Mouse (Mus musculus): ENCODE measurements around the gene 4933417A18Rik.
"Not testable (repeated sequence)": the region's sequence is repeated elsewhere in the genome, so short reads cannot be mapped to it uniquely, and the experiment has no call there.

4933417A18Rik gene

DNA sequence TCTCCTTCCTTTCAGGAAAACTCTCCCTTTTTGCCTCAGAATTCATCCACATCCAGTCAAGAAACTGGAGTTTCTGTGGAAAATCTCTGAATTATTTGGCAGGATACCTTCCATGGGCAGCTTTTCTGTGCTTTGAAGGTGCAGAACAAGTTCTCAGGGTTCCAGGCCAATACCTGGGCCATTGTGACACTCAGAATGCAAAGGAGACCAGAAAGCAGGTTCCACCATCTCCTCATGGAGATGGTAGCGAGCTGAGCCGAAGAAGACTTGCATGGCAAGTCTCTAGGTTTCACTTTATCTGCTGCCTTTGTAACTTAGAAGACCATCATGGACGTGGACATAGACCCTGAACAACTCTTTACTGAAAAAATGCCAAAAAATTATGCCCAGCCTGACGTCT, at the start of gene 4933417A18Rik, which contains the start of gene Fam217a:
TSS of gene 4933417A18Rik (plus strand) at position 200 of the 400 bp plus-strand sequence.
TSS of gene Fam217a (minus strand) at position 101 of the 400 bp plus-strand sequence.
- DNase-seq (ENCODE audit: low spot score in 2 of 2), result no peak

DNA sequence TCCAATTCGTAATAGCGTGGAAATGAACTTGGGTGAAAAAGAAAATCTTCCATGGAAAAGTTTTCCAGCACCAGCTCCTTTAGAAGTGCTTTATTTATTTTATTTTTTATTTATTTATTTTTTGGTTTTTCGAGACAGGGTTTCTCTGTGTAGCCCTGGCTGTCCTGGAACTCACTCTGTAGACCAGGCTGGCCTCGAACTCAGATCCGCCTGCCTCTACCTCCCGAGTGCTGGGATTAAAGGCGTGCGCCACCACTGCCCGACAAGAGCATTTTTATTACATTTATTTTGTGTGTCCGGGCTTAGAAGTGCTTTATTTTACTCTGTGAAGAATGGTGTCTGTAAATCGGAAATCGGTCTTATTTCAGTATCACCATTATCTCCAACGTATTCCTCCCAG, 49.5 kb upstream of the 4933417A18Rik start:
- DNase-seq (ENCODE audit: low spot score in 2 of 2), result peak in 1 of 2 experiments; percentile 15

DNA sequence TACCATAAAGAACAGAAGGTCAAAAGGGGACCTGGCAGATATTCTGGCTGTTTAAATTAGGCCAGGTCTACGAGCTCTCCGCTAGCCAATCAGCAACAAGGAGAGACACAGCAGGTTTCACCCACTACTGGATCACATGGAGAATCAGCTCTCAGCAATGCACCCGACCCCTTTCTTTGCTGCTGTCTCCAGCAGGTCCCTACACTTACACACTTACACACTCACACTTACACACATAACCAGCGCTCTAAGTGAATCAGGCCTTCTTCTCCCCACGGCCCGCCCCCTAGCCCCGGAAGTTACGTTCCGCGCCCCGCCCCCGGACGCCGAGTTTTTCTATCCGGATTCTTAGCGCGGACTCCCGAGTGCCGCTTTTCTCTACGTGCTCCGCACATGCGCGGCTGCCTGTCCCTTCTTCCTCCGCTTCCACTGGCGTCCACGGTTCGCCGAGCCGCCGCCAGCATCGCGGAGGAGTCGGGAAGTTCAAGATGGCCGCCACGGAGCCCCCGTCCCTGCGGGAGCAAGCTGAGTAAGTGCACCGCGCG, 49.0 kb upstream of the 4933417A18Rik start, which contains the start of gene Prpf4b:
TSS of gene Prpf4b (plus strand) at position 137 of the 545 bp plus-strand sequence.
- peak; percentile 87 to 93 for DNase-seq (ENCODE audit: low spot score in 2 of 2)

DNA sequence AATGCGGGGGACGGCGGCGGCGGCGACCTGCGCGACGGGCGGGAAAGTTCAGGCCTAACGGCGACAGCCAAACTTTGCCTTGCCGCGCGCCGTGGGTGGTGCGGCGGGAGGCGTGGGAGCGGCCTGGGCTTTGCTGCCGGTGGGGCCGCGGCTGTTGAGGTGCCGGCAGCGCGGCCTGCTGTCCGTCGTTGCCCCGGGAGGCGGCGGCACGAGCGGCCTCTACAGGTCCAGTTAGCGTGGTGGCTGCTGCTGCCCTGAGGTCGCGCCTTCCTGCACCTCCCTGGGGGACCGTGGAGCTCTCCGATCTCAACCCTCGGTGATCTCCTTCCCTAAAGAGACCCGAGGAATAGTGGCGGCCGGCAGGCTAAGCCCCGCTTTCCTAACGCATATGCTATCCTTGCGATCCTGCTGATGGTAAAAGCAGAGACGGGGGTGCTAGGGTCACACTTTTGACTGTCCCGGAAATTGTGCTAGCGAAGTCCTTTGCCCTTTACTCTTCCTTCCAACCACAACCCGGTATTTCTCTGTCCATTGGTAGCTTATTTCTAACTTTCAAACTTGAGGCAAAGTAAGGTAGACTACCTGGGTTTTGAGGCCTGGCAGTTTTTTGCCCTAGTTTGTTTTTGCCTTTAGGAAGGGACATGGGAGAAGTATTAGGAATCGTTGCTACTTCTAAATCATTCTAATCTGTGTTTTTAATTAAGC, 48.3 kb upstream of the 4933417A18Rik start:
- DNase-seq (ENCODE audit: low spot score in 2 of 2), result no peak

DNA sequence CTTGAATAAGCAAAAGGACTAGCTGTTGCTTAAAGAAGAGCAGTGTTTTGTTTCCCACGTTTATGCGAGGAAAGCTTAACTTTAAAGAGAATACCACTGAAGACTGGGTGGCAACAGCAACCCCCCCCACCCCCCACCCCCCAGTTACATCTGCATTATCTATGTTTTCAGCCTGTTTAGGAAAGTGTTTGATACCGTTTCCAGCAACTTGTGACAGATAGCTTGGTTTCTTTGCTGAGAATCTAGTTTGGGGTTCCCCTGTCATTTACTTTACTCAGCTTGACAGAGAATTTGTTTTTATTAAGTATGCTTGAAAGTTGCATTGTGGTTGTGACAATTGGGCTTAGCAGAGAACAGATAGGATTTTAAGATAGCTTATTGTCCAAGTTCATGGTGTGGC, 47.7 kb upstream of the 4933417A18Rik start:
- no peak for DNase-seq (ENCODE audit: low spot score in 2 of 2)

DNA sequence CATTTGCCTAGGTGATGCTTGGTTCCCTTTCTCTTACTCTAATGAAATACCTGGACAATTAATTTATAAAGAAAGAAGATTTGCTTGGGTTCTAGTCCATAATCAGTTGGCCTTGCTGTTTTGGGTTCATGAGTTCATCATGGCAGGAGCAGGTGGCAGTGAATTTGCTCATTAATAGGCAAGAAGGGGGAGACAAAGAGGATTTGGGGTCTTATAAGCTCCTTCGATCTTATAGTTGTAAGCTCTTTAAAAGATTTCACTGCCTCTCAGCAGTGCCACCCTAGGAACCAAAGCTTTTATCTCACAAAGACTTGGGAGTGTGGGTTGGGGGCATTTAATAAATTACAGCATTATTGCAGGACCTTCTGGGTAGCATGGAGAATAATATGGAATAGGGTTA, 31.3 kb upstream of the 4933417A18Rik start:
- no peak for DNase-seq (ENCODE audit: low spot score in 2 of 2)

DNA sequence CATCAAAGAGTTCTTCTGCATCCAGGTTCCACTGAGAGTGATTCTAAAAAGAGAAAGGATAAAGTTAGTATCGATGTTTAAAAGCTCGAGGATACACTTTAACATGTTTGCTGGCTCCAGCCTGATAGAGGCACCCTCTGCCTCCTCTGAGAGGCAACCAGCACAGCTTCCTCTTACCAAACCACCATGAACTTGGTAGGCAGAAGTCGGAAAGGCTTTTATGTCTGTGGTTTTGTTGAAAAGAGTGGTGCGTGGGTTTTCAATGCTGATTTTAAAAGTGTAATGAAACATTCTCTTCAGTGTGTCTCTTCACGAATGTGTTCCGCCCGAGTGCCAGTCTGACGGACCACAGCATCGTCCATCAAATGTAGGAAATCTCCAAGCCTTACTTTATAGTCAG, 9.6 kb upstream of the 4933417A18Rik start:
- no peak for DNase-seq (ENCODE audit: low spot score in 2 of 2)

DNA sequence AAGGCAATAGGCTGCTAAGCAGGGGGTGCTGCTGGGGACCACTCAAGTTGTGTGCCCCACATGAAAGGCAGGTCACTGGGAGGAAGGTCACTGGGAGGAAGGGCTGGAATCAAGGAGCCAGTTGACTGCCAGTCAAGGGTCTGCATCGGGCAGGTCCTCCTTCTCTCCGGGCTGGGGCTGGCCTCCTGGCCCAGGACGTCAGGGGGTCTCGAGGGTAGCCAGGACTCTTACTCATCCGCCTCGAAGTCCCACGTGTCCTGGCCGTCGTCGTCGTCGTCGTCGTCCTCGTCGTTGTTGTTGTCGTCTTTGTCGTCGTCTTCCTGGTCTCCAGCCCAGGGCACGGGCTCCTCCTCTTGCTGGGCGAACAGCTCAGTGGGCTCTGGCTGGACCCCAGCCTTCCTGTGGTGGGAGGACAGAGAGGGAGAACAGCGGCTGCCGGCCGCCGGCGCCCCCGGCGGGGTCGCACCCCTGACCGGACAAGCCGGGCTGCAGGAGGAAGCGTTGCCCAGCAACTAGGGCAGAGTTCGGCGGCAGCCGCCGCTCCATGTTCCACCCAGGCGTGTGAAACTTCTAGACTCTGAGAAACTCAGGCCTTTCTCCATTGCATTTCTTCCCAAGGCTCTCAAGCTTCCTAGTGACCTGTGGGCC, 7.6 kb upstream of the 4933417A18Rik start:
- DNase-seq (ENCODE audit: low spot score in 2 of 2), result no peak

DNA sequence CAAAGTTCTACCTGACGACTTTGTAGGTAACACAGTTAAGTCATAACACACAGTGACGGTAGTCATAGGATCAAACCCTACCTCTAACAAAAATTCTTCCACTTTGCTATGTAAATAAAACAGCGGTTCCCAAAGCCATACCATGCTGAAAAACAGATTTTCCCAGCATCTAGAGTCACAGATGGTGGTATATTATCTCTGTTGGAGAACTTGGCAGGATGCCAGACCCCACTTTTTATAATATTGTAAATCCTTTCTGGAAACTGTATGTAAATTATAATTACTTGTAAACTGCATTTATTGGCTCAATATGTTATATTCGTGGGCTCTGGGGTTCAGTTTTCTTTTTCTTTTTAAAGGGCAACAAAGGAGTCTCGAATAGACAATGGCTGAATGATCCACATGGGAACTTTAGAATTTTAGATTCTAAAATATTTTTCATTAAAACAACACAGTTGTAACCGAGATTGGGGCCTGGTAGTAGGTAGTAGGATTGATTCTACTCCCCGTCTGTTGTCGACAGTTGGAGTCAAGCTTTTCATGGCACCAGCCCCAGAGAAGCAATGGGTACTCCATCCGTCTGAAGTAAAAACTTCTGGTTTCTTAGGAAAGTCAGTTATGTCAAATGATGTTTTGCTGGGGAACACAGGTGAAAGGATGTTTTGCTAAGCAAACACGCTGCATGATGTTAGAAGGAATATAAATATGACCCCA, 10.9 kb downstream of the 4933417A18Rik start:
- no peak for DNase-seq (ENCODE audit: low spot score in 2 of 2)

DNA sequence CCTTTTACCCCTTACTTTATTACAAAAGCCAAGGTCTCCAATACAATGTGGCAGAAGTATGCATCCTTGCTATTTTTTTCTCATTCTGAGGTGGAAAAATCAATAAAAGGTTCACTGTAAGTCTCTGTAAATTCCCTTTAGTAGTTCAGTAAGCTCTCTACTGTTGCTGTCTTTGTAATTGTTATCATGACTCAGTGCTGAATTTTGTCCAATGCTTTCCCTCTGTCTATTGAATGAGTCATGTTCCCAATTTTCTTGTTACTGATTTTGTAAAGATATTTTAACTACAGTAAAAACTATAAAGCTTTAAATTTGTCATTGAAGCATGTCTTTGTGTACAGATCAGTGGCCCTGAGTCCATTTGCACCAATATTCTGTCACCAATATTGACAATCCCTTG, 18.2 kb downstream of the 4933417A18Rik start:
- DNase-seq (ENCODE audit: low spot score in 2 of 2), result no peak

DNA sequence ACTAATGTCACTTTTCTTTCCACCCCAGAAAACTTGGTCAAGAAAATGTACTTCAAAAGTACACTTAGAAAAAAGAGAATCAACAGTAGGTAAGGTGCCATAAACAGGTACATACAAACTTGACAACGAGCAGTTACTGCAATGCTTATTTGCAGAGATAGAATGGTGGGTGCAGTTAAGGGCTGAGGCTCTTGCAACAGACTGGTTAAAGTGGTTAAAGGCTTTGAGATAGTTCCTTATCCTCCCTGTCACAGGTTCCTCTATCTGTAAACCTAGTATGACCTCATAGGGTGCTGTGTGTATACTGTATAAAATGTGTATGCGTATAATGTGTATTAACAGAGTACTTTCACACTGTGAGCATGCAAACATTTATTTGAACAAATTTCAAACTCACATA, 27.2 kb downstream of the 4933417A18Rik start:
- not testable (repeated sequence) for DNase-seq (ENCODE audit: low spot score in 2 of 2)

DNA sequence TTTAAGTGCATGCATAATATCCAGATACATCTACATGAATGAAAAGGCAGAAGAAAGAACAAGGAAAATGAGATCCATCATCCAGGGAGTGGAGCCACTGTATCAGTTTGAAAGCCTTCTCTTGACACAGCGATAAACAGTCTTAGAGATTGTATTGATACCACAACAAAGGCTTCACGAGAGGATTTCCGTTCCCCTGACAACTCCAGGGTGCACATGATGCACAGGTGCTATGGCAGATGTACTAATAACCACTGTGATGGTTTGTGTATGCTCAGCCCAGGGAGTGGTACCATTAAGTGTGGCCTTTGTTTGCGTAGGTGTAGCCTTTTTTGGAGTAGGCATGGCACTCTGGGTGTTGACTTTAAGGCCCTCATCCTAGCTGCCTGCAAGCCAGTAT, 32.7 kb downstream of the 4933417A18Rik start:
- DNase-seq (ENCODE audit: low spot score in 2 of 2), result no peak

DNA sequence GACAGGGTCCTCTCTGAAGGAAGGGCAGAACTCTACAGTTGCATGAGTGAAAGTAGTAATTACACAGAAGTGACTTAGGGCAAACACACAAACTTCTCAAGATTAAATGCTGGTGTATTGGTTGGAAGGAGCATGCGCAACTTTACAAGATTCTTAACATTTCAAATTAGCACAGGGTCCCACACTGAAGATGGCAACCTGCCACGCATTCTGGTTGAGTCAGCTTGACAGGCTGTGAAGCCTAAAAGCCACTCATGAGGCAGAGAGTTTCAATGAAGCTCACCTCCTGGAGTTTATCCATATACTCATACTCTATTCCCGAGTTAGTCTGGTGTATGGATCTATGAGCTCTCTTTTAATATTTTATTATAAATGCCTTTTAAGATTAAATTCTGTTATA, 33.9 kb downstream of the 4933417A18Rik start:
- DNase-seq (ENCODE audit: low spot score in 2 of 2), result not testable (repeated sequence)

DNA sequence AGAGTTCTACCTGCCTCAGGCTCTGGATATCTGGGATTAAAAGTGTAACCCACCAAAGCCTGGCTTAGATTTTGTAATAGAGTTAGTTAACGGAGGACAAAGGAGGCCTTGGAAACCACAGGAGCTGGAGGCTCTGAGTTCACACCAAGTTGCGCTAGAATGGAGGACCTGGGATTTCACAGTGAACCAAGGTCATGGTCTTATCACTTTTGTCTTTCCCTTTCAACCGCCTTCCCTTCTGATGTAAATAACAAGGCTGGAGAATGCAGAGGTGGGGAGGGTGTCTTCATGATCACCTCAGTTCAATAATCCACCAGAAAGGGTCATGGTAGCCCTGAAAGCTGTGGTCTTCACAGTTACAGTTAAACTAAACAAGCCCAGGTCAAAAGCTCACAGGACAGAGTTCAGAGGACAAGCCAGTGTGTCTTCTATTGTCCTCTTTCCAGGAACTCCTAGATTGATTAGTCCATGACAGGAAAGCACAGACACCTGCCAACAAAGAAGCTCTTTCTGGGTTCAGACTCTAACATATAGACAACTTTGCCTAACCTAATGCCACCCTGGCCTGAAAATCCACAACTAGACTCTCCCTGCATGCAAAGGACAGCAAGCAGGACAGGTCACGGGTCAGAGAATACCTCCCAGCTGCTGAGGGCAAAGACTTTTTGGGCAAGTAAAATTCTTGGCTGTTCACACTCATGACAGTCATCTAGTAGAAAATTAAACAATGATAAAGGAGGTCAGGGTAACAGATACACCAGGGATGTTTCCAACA, 37.0 kb downstream of the 4933417A18Rik start:
- DNase-seq (ENCODE audit: low spot score in 2 of 2), result no peak

DNA sequence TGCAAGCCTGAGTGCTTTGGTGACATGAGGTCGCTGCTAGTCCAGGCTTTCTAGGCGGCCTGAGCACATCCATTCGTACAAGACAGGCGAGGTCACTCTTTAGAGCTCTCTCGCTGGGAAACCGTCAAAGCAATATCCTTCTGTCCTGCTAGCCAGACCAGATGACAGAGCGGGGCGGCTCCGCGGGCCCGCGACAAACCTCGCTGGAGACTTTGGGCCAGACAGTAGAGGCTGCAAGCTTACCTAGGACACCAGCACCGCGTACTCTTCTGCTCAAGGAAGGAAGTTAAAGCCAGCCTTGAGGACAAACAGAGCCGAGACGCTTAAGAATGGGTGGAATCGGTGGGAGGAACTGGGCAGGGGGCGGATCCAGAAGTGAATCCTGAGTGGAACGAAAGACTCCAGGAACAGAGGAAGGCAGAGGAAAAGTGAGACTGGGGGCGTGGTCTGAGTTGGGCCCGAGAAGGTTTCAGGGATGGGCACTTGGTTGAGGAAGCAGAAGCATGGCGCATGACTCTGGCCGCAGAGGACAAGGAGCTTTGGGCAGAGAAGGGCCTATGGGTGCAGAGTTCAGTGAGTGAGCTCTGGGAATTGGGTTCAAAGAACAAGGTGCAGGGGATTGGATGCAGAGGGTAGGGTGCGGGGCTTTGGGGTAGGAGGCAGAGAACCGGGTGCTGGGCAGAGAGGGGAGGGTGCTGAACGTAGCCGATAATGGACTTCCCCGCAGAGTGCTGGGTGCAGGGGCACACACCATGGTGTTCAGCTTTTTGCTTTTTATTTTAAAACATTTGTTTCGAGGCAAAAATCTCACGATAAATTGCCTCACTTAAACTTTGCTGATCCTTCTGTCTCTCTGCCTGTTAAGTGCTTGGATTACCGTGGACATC, 39.5 kb downstream of the 4933417A18Rik start, which contains the start of gene Eci3:
TSS of gene Eci3 (minus strand) at position 300 of the 887 bp plus-strand sequence.
- peak in 1 of 2 experiments; percentile 13 for DNase-seq (ENCODE audit: low spot score in 2 of 2)

DNA sequence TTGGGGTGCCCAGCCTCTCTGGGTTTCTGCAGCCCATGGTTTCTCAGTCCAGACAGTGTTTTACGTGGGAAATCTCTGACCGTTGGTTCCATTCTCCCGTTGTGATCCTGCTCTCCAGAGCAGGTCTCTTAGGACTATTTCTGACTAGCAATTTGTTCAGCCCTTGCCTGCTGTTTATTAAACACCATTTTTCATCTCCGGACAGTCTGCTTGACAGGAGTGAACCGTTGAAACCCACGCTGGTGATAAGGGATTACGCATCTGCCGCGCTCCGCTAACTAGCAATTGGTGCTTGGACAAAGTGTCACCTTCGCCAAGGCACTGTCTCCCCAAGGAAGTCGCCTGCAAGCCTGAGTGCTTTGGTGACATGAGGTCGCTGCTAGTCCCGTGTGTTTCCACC, 40.2 kb downstream of the 4933417A18Rik start:
- DNase-seq (ENCODE audit: low spot score in 2 of 2), result no peak

DNA sequence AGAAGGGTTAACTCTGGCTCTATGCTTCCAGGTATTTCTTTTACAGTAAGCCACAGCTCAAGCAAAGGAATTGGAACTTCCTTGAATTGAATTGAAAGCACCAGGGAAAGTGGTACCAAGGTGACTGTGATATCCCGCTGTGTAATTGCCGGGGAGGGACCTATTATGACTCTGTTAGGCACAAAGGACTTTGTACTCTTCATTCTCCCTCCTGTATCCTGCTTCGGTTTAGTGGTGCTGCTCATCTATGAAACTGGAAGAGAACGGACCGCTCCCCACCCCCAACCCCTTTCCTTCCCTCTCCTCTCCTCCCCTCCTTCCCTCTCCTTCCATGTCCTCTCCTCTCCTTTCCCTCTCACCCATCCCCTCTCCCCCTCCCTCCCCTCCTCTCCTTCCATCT, 40.7 kb downstream of the 4933417A18Rik start:
- DNase-seq (ENCODE audit: low spot score in 2 of 2), result no peak

DNA sequence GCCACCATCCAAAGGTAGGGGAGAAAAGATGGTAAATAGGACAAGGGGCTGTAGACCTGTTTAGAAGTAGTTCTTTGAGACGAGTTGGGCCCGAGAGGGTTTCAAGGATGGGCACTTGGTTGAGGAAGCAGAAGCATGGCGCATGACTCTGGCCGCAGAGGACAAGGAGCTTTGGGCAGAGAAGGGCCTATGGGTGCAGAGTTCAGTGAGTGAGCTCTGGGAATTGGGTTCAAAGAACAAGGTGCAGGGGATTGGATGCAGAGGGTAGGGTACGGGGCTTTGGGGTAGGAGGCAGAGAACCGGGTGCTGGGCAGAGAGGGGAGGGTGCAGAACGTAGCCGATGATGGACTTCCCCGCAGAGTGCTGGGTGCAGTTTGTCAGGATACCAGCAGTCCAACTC, 41.4 kb downstream of the 4933417A18Rik start:
- not testable (repeated sequence) for DNase-seq (ENCODE audit: low spot score in 2 of 2)

DNA sequence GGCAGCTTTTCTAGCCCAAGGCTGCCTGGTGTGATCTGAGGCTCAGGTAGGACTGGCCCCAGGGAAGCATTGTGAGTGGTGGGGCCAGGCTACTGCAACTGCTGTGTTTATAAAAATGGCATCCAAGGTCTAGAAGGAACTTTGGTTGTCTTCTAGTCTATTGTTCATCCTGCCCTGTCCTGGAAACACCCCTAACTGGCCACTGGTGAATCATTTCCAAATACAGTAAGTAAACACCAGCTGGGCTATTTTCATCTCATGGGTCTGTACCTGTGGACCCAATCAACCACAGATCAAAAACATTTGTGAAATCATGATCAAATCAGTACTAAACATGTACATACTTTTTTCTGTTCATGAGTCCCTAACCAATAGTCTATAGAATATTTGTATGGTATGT, 48.2 kb downstream of the 4933417A18Rik start:
- not testable (repeated sequence) for DNase-seq (ENCODE audit: low spot score in 2 of 2)

DNA sequence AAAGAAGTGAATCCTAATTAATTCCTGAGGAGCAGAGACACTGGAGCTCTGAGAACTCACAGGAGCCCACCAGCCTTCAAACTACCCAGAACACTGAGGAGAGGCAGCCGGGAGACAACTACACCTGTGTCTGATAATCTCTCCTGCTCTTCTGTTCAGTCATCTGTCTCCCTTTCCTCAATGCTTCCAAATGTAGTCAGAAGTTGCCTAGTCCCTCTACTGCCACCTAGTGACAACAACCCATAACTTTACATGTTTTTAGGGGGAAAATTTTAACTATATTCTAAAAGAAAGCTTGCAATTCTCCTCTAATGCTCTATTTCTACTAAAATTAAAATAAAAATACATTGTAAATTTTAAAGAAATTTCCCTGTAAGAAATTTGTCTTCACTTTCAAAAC, 48.9 kb downstream of the 4933417A18Rik start:
- no peak for DNase-seq (ENCODE audit: low spot score in 2 of 2)
